Mouse (Mus musculus) G1E (cell line): Measurements from ENCODE around the gene Hectd4.

Source experiments
- CTCF ChIP-seq: IDR thresholded peaks from 2 replicates; pipeline ENCODE4 v1.5.1; 2012; ENCODE audit warnings: low read depth, low read length, inconsistent platforms, mixed read lengths
- GATA1 ChIP-seq: IDR thresholded peaks from 2 replicates; pipeline ENCODE4 v1.6.1; 2012; ENCODE audit warnings: borderline replicate concordance, low read length, inconsistent platforms, mixed read lengths
- GATA2 ChIP-seq: IDR thresholded peaks from 2 replicates; pipeline ENCODE4 v1.6.1; 2012; ENCODE audit warnings: low read depth, low read length, inconsistent platforms, borderline replicate concordance
- POLR2AphosphoS5 ChIP-seq: IDR thresholded peaks from 2 replicates; pipeline ENCODE4 v1.6.1; 2012; ENCODE audit warnings: low read depth, low read length, inconsistent platforms; ENCODE audit not compliant: insufficient replicate concordance
- TAL1 ChIP-seq: conservative IDR thresholded peaks from 2 replicates; pipeline ENCODE4 v1.6.1; 2012; ENCODE audit warnings: low read depth, low read length, inconsistent platforms, mixed read lengths

- TF ChIP-seq GATA1 (no peak), CTCF (no peak), TAL1 (no peak), GATA2 (no peak), POLR2AphosphoS5 (no peak)
Observed at GRCm38 (mm10) chr5:121367255-121367654, 147.2 kb downstream of the Hectd4 start.
